Mouse (Mus musculus): ENCODE results near the gene Pde6h. TPM values are rescaled to one million over a fixed set of nuclear protein-coding genes. Genes with fewer than 3 reads are reported as not detected.

The Pde6h gene
- polyA plus RNA-seq, 1 experiment from 2014 or later: not detected

GRCm38 (mm10) chr6:136942280-136942679 lies 18.6 kb downstream of the Pde6h start:
- Histone ChIP-seq H3K9me3 (ENCODE audit: control insufficient read depth, low read length) (no peaks in the 10 kb centered on the region), H3K36me3 (ENCODE audit: control insufficient read depth, insufficient read depth, low read length) (no peaks in the 10 kb centered on the region), H3K4me2 (replicated peaks; ENCODE audit: low read depth, low read length) (no peak overlapping the region), H3K4me1 (replicated peaks; ENCODE audit: control insufficient read depth, insufficient read depth, low read length) (no peaks in the 10 kb centered on the region), H3K9ac (ENCODE audit: low read depth, low read length) (no peak overlapping the region), H3K4me3 (ENCODE audit: low read depth, low read length) (no peak overlapping the region), H3K27ac (ENCODE audit: low read depth, low read length) (no peak overlapping the region), H3K27me3 (ENCODE audit: control insufficient read depth, insufficient read depth, low read length) (no peaks in the 10 kb centered on the region)
- no peak for ATAC-seq (ENCODE audit: low FRiP score)
- DNase-seq (ENCODE audit: low spot score): no peak
- 87% methylated on average over 9 of the region's 9 CpGs for WGBS

GRCm38 (mm10) chr6:136943392-136943791 lies 19.8 kb downstream of the Pde6h start:
- Histone ChIP-seq H3K27ac (ENCODE audit: low read depth, low read length) (no peak overlapping the region), H3K9ac (ENCODE audit: low read depth, low read length) (no peak overlapping the region), H3K4me2 (replicated peaks; ENCODE audit: low read depth, low read length) (no peak overlapping the region), H3K36me3 (ENCODE audit: control insufficient read depth, insufficient read depth, low read length) (no peaks in the 10 kb centered on the region), H3K4me3 (ENCODE audit: low read depth, low read length) (no peak overlapping the region), H3K27me3 (ENCODE audit: control insufficient read depth, insufficient read depth, low read length) (no peaks in the 10 kb centered on the region), H3K4me1 (replicated peaks; ENCODE audit: control insufficient read depth, insufficient read depth, low read length) (no peaks in the 10 kb centered on the region), H3K9me3 (ENCODE audit: control insufficient read depth, low read length) (no peaks in the 10 kb centered on the region)
- ATAC-seq (ENCODE audit: low FRiP score) (no peak), DNase-seq (ENCODE audit: low spot score) (no peak)

- no peak overlapping the region for H3K9ac ChIP-seq (ENCODE audit: low read depth, low read length)
- no peaks in the 10 kb centered on the region for H3K9me3 ChIP-seq (ENCODE audit: control insufficient read depth, low read length)
- H3K4me1 ChIP-seq (replicated peaks; ENCODE audit: control insufficient read depth, insufficient read depth, low read length): no peaks in the 10 kb centered on the region
- no peaks in the 10 kb centered on the region for H3K27me3 ChIP-seq (ENCODE audit: control insufficient read depth, insufficient read depth, low read length)
- H3K27ac ChIP-seq (ENCODE audit: low read depth, low read length): no peak overlapping the region
- H3K4me2 ChIP-seq (replicated peaks; ENCODE audit: low read depth, low read length): no peak overlapping the region
- WGBS: 91% methylated on average over 8 of the region's 8 CpGs
- no peaks in the 10 kb centered on the region for H3K36me3 ChIP-seq (ENCODE audit: control insufficient read depth, insufficient read depth, low read length)
- DNase-seq (ENCODE audit: low spot score): no peak
- ATAC-seq (ENCODE audit: low FRiP score): no peak
- H3K4me3 ChIP-seq (ENCODE audit: low read depth, low read length): no peak overlapping the region
Observed at GRCm38 (mm10) chr6:136944511-136944910, 20.9 kb downstream of the Pde6h start.

GRCm38 (mm10) chr6:136946241-136946640 lies 22.6 kb downstream of the Pde6h start:
- Histone ChIP-seq H3K4me1 (replicated peaks; ENCODE audit: control insufficient read depth, insufficient read depth, low read length) (no peaks in the 10 kb centered on the region), H3K9ac (ENCODE audit: low read depth, low read length) (no peak overlapping the region), H3K9me3 (ENCODE audit: control insufficient read depth, low read length) (no peaks in the 10 kb centered on the region), H3K36me3 (ENCODE audit: control insufficient read depth, insufficient read depth, low read length) (no peaks in the 10 kb centered on the region), H3K4me3 (ENCODE audit: low read depth, low read length) (no peak overlapping the region), H3K4me2 (replicated peaks; ENCODE audit: low read depth, low read length) (no peak overlapping the region), H3K27me3 (ENCODE audit: control insufficient read depth, insufficient read depth, low read length) (no peaks in the 10 kb centered on the region), H3K27ac (ENCODE audit: low read depth, low read length) (no peak overlapping the region)
- ATAC-seq (ENCODE audit: low FRiP score) (no peak), DNase-seq (ENCODE audit: low spot score) (no peak)
- WGBS: 91% methylated on average over 5 of the region's 5 CpGs

- peak; percentile 32 for DNase-seq (ENCODE audit: low spot score)
- Histone ChIP-seq H3K9me3 (ENCODE audit: control insufficient read depth, low read length) (no peaks in the 10 kb centered on the region), H3K4me2 (replicated peaks; ENCODE audit: low read depth, low read length) (no peak overlapping the region), H3K4me3 (ENCODE audit: low read depth, low read length) (no peak overlapping the region), H3K9ac (ENCODE audit: low read depth, low read length) (no peak overlapping the region), H3K36me3 (ENCODE audit: control insufficient read depth, insufficient read depth, low read length) (no peaks in the 10 kb centered on the region), H3K4me1 (replicated peaks; ENCODE audit: control insufficient read depth, insufficient read depth, low read length) (no peaks in the 10 kb centered on the region), H3K27ac (ENCODE audit: low read depth, low read length) (no peak overlapping the region), H3K27me3 (ENCODE audit: control insufficient read depth, insufficient read depth, low read length) (no peaks in the 10 kb centered on the region)
- ATAC-seq (ENCODE audit: low FRiP score): no peak
- 54% methylated on average over 8 of the region's 9 CpGs for WGBS
Observed at GRCm38 (mm10) chr6:136946943-136947342, 23.3 kb downstream of the Pde6h start.

- DNase-seq (ENCODE audit: low spot score) (no peak), ATAC-seq (ENCODE audit: low FRiP score) (no peak)
- no peak overlapping the region for H3K4me3 ChIP-seq (ENCODE audit: low read depth, low read length)
- H3K27me3 ChIP-seq (ENCODE audit: control insufficient read depth, insufficient read depth, low read length): no peaks in the 10 kb centered on the region
- no peak overlapping the region for H3K9ac ChIP-seq (ENCODE audit: low read depth, low read length)
- no peaks in the 10 kb centered on the region for H3K36me3 ChIP-seq (ENCODE audit: control insufficient read depth, insufficient read depth, low read length)
- H3K9me3 ChIP-seq (ENCODE audit: control insufficient read depth, low read length): no peaks in the 10 kb centered on the region
- H3K4me2 ChIP-seq (replicated peaks; ENCODE audit: low read depth, low read length): no peak overlapping the region
- no peak overlapping the region for H3K27ac ChIP-seq (ENCODE audit: low read depth, low read length)
- 47% methylated on average over 4 of the region's 4 CpGs for WGBS
- H3K4me1 ChIP-seq (replicated peaks; ENCODE audit: control insufficient read depth, insufficient read depth, low read length): no peaks in the 10 kb centered on the region
Observed at GRCm38 (mm10) chr6:136947716-136948115, 24.1 kb downstream of the Pde6h start.

- H3K36me3 ChIP-seq (ENCODE audit: control insufficient read depth, insufficient read depth, low read length): no peaks in the 10 kb centered on the region
- 92% methylated on average over 2 of the region's 2 CpGs for WGBS
- ATAC-seq (ENCODE audit: low FRiP score) (no peak), DNase-seq (ENCODE audit: low spot score) (no peak)
- H3K9ac ChIP-seq (ENCODE audit: low read depth, low read length): no peak overlapping the region
- H3K4me3 ChIP-seq (ENCODE audit: low read depth, low read length): no peak overlapping the region
- H3K4me1 ChIP-seq (replicated peaks; ENCODE audit: control insufficient read depth, insufficient read depth, low read length): no peaks in the 10 kb centered on the region
- H3K27ac ChIP-seq (ENCODE audit: low read depth, low read length): no peak overlapping the region
- no peak overlapping the region for H3K4me2 ChIP-seq (replicated peaks; ENCODE audit: low read depth, low read length)
- H3K27me3 ChIP-seq (ENCODE audit: control insufficient read depth, insufficient read depth, low read length): no peaks in the 10 kb centered on the region
- H3K9me3 ChIP-seq (ENCODE audit: control insufficient read depth, low read length): no peaks in the 10 kb centered on the region
Observed at GRCm38 (mm10) chr6:136950171-136950570, 26.5 kb downstream of the Pde6h start.

- ATAC-seq (ENCODE audit: low FRiP score) (no peak), DNase-seq (ENCODE audit: low spot score) (no peak)
- Histone ChIP-seq H3K36me3 (ENCODE audit: control insufficient read depth, insufficient read depth, low read length) (no peaks in the 10 kb centered on the region), H3K27ac (ENCODE audit: low read depth, low read length) (no peak overlapping the region), H3K9me3 (ENCODE audit: control insufficient read depth, low read length) (no peaks in the 10 kb centered on the region), H3K27me3 (ENCODE audit: control insufficient read depth, insufficient read depth, low read length) (no peaks in the 10 kb centered on the region), H3K4me3 (ENCODE audit: low read depth, low read length) (no peak overlapping the region), H3K4me2 (replicated peaks; ENCODE audit: low read depth, low read length) (no peak overlapping the region), H3K9ac (ENCODE audit: low read depth, low read length) (no peak overlapping the region), H3K4me1 (replicated peaks; ENCODE audit: control insufficient read depth, insufficient read depth, low read length) (no peaks in the 10 kb centered on the region)
- WGBS: 90% methylated on average over 9 of the region's 9 CpGs
Observed at GRCm38 (mm10) chr6:136952930-136953329, 29.3 kb downstream of the Pde6h start.

- H3K36me3 ChIP-seq (ENCODE audit: control insufficient read depth, insufficient read depth, low read length): no peaks in the 10 kb centered on the region
- no peaks in the 10 kb centered on the region for H3K4me1 ChIP-seq (replicated peaks; ENCODE audit: control insufficient read depth, insufficient read depth, low read length)
- no peak overlapping the region for H3K27ac ChIP-seq (ENCODE audit: low read depth, low read length)
- no peak overlapping the region for H3K4me3 ChIP-seq (ENCODE audit: low read depth, low read length)
- no peak overlapping the region for H3K4me2 ChIP-seq (replicated peaks; ENCODE audit: low read depth, low read length)
- H3K27me3 ChIP-seq (ENCODE audit: control insufficient read depth, insufficient read depth, low read length): no peaks in the 10 kb centered on the region
- ATAC-seq (ENCODE audit: low FRiP score) (no peak), DNase-seq (ENCODE audit: low spot score) (no peak)
- H3K9ac ChIP-seq (ENCODE audit: low read depth, low read length): no peak overlapping the region
- no peaks in the 10 kb centered on the region for H3K9me3 ChIP-seq (ENCODE audit: control insufficient read depth, low read length)
- 94% methylated on average over 6 of the region's 6 CpGs for WGBS
Observed at GRCm38 (mm10) chr6:136954192-136954591, 30.6 kb downstream of the Pde6h start.

All from hindbrain, embryonic 11.5 days (tissue).